Mouse (Mus musculus): ENCODE data around the gene Ltk. TPM values are rescaled to one million over a fixed set of nuclear protein-coding genes. Genes with fewer than 3 reads are reported as not detected.

The Ltk gene
- polyA plus RNA-seq, 1 experiment from 2014 or later, result not detected

DNA sequence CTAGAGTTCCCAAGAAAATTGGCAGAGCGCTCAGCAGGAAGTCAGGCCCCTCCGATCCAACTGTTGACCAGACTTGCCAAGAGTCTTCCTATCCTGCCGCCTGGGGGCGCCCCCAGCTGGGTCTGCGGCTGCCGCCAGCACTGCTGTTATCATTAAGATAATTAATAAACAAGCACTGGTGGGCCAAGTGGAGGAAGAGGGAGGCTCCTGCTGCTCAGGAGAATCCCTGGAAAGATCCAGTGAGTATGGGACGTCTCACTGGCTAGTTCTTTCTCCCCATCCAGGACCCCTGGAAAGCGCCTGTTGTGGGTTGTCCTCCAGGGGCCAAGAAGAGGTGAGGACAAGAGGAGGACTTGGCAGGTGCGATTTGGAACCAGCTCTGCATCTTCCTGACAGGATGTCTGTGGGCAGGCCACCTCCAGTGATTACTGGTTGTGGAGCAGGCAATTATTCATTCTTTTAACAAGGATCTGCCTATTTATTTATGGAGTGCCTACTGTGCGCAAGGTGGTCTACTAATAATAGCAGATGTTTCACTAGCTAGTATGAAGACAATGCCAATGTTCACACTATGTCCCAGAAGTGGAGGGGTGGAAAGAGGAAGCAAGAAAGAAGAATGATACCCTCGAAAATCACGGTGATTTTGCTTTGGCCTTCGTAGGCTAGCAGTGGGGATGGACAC, 38.2 kb upstream of the Ltk start:
- Histone ChIP-seq H3K27me3 (replicated peaks; ENCODE audit: low read depth, poor library complexity, severe bottlenecking) (peaks cover 59% of the 10 kb centered on the region), H3K36me3 (replicated peaks) (peaks cover 3% of the 10 kb centered on the region), H3K4me3 (0 out of 2 replicates have a peak overlapping the region, but pooled peaks have one; percentile 93), H3K4me1 (peaks cover 52% of the 10 kb centered on the region), H3K9me3 (no peaks in the 10 kb centered on the region), H3K27ac (replicated peaks) (no peak overlapping the region)
- peak; percentile 72 for DNase-seq (ENCODE audit: low spot score)
- 9% methylated on average over 13 of the region's 13 CpGs for WGBS

DNA sequence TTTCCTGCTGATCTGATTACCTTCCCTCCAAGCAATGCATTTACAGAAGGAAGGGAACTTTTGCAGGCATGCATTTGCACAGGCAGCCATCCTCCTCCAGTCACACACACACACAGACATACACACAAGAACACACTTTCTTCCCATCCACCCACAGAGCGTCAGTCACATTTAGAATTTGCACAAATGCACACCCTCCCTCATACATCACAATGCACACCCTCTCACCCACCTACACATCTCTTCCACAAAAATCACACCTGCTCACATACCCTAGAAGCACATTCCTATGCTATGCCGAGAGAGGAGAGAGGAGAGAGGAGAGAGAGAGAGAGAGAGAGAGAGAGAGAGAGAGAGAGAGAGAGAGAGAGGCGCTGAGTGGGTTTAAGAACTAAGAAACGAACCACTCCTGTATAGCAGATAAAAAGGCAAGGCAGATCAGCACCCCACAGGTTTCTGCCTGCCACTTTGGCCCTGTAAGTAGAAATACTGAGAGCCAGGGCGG, 37.1 kb upstream of the Ltk start, which contains the start of gene Tyro3:
Tyro3 (plus strand) TSS at position 455 of the 505 bp plus-strand sequence.
- Histone ChIP-seq H3K4me1 (peaks cover 41% of the 10 kb centered on the region), H3K27me3 (replicated peaks; ENCODE audit: low read depth, poor library complexity, severe bottlenecking) (peaks cover 51% of the 10 kb centered on the region), H3K27ac (replicated peaks) (no peak within 1 kb of the TSS), H3K9me3 (no peaks in the 10 kb centered on the region), H3K4me3 (0 out of 2 replicates have a peak within 1 kb of the TSS, but pooled peaks have one; percentile 2), H3K36me3 (replicated peaks) (no peaks in the 10 kb centered on the region; the same call in 1 of the 2 replicates)
- no peak for DNase-seq (ENCODE audit: low spot score)
- WGBS, result 62% methylated on average over 5 of the region's 5 CpGs

DNA sequence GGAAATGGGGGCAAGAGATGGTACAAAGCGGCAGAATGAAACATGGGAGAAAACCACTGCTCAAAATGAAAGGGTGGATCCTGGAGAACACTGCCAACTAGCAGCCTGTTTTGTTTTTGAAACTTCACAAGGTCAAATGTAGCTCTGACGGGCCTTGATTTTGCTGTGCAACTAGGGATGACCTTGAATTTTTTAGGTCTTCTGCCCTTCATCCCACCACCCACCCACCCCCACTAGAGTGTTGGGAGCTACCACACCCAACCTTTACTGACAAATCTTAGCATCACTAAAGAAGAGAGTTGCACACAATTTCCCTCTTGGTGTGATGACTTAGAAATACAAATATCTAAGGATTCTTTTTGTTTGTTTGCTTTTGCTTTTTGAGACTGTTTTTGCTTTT, 29.8 kb upstream of the Ltk start:
- H3K9me3 ChIP-seq, result no peaks in the 10 kb centered on the region
- WGBS, result 83% methylated on average over 2 of the region's 2 CpGs
- DNase-seq (ENCODE audit: low spot score), result no peak

DNA sequence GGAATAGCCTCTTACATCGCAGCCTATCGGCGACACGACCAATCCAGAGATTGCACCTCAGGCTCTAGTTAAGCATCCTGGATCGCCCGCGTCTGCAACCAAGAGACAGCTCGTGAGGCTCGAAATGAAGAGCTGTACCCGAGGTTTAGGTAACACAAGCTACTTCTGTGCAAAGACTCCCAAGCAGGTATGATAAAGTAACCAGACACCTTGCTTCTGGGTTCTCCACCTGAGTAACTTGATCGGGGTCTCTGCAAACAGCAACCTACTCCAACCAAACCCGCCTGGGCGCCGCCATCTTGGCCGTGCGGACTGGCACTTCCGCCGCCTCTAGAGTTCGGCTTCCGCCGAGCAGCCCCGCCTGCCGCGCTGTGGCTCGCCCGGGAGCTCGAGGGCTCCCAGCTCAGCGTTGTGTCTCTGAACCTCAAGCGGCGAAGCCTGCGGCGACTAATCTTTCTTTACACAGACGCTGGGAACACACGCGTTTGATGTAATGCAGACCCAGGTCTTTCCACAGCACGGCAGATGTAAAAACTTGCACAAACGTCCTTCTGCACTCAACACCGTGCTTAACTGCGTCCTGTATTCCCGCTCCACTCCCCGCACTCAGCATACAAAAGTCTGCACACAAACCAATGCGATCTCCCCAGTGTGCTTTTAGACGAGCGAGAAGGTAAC, 27.1 kb upstream of the Ltk start, which contains the start of gene Rpap1:
Rpap1 (minus strand) TSS at position 332 of the 678 bp plus-strand sequence.
- peaks cover 29% of the 10 kb centered on the region for H3K36me3 ChIP-seq (replicated peaks)
- DNase-seq (ENCODE audit: low spot score), result peak; percentile 92
- H3K27ac ChIP-seq (replicated peaks), result peak within 1 kb of the TSS; percentile 87
- no peaks in the 10 kb centered on the region for H3K27me3 ChIP-seq (replicated peaks; ENCODE audit: low read depth, poor library complexity, severe bottlenecking)
- under 1% methylated on average over 44 of the region's 44 CpGs for WGBS
- H3K4me3 ChIP-seq, result peak within 1 kb of the TSS; percentile 77
- peaks cover 13% of the 10 kb centered on the region for H3K4me1 ChIP-seq
- no peaks in the 10 kb centered on the region for H3K9me3 ChIP-seq

More for the DNA sequence above, 29.8 kb upstream of the Ltk start:
- peaks cover 13% of the 10 kb centered on the region for H3K4me1 ChIP-seq
- H3K4me3 ChIP-seq, result no peak overlapping the region
- no peaks in the 10 kb centered on the region for H3K27me3 ChIP-seq (replicated peaks; ENCODE audit: low read depth, poor library complexity, severe bottlenecking)
- H3K36me3 ChIP-seq (replicated peaks), result peaks cover 7% of the 10 kb centered on the region
- no peak overlapping the region for H3K27ac ChIP-seq (replicated peaks)

DNA sequence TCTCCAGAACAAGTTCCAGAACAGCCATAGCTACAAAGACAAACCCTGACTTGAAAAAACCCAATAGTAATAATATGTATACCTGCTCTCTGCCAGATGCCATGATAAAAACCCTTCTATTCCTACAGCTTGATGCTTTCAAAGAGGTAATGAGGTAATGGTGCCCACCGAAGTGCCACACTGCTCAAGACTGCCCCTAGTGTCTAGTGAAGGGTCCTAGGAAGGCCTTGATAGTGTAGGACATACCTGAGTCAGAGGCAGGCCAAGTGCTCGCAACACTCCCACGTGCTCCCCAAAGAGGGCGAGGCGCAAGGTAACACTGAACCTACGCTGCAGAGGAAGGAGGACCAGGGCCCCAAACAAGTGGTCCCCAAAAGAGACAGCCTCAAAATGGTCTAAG, 7.0 kb upstream of the Ltk start:
- Histone ChIP-seq H3K27ac (replicated peaks) (no peak overlapping the region), H3K36me3 (replicated peaks) (peaks cover 90% of the 10 kb centered on the region), H3K27me3 (replicated peaks; ENCODE audit: low read depth, poor library complexity, severe bottlenecking) (peaks cover 5% of the 10 kb centered on the region), H3K4me1 (no peaks in the 10 kb centered on the region), H3K9me3 (no peaks in the 10 kb centered on the region), H3K4me3 (no peak overlapping the region)
- WGBS, result 92% methylated on average over 6 of the region's 6 CpGs
- DNase-seq (ENCODE audit: low spot score), result no peak

DNA sequence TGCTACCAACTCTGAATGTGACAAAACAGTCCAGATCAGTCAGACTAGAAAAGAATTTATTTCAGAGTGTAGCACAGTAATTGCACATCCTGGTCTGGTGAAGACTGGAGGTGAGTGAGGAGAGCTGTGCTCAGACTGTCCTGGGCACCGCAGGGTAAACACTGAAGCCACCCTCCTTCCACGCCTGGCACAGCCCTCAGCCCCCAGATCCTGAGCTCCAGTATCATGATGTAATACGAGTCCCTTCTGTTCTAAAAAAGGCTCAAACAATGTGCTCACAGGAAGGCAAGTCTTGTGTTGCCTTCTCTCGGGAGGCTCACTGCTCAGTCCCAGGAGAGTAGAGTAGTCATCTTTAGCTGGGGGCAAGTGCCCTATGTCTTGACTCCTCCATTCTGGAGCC, 3.7 kb upstream of the Ltk start:
- Histone ChIP-seq H3K36me3 (replicated peaks) (peaks cover 57% of the 10 kb centered on the region), H3K27me3 (replicated peaks; ENCODE audit: low read depth, poor library complexity, severe bottlenecking) (peaks cover 38% of the 10 kb centered on the region), H3K4me1 (peaks cover 5% of the 10 kb centered on the region), H3K9me3 (no peaks in the 10 kb centered on the region), H3K4me3 (no peak overlapping the region), H3K27ac (replicated peaks) (no peak overlapping the region)
- DNase-seq (ENCODE audit: low spot score), result no peak
- WGBS, result 71% methylated on average over 4 of the region's 4 CpGs

DNA sequence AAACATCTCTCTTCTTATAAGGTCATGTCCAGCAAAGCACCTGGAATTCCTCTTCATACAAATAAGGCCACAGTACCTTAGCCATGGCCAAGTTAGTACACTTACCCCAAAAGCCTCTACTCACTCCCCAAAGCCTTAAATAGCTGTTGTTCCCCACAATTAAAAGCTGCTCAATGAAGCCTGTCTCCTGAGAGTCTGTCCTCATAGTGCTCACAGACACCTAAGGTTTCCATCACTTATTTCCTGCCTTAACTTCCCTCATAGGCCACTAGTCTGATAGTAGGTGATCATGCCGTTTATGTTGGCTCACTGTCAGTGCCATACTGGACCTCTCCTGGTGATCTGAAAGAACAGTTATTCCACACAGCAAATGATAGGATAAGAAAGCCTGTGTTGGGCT, 2.0 kb upstream of the Ltk start:
- H3K36me3 ChIP-seq (replicated peaks), result peaks cover 44% of the 10 kb centered on the region
- H3K27me3 ChIP-seq (replicated peaks; ENCODE audit: low read depth, poor library complexity, severe bottlenecking), result peaks cover 54% of the 10 kb centered on the region
- H3K4me3 ChIP-seq, result no peak overlapping the region
- DNase-seq (ENCODE audit: low spot score), result no peak
- H3K9me3 ChIP-seq, result no peaks in the 10 kb centered on the region
- no peak overlapping the region for H3K27ac ChIP-seq (replicated peaks)
- peaks cover 20% of the 10 kb centered on the region for H3K4me1 ChIP-seq
- WGBS, result 77% methylated on average over 1 of the region's 1 CpGs

DNA sequence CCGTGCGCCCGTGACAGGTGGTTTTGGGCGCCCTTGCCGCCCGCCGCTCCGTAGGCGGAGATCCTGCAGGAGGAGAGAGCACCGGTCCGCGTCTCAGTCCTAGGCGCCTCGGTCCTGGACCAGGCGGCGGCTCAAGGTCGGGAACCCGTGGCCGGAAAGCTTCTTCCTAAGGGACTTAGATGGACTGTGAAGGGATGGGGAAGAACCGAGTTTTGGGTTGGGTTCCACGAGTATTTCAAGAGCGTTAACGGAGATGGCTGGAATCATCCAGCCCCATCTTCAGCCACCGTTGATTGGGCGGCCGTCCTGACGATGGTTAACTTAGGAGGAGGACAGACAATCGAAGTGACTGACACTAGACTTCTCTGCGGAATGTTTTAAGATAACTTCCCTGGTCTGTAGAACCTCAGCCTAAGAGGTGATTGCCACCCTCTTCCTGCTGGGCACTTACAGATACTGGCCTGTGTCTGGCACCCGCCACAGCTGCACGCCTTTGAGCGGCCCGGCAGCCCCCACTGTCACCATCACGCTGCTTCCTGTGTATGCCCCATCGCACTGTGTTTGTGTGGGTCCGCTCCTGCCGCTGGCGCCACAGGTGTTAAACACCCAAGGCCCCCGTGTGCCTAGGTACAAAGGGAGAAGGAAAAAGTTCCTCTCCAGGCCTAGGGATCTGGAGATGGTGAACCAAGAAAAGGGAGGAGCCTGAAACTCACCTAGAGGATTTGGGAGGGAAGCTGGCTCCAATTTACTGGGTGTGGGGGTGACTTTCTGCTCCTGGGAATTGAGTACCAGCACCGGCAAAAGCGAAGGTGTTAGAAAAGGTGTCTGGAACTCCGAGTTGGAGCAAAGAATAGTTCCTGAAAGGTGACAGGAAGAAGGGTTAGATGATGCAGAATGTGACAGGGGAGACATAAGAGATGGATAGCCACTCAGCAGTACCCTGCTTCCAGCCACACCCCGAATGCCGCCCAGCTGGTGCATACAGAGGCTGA, 1.1 kb downstream of the Ltk start:
- peaks cover 86% of the 10 kb centered on the region for H3K27me3 ChIP-seq (replicated peaks; ENCODE audit: low read depth, poor library complexity, severe bottlenecking)
- H3K27ac ChIP-seq (replicated peaks), result no peak overlapping the region
- peaks cover 15% of the 10 kb centered on the region for H3K36me3 ChIP-seq (replicated peaks)
- H3K4me1 ChIP-seq, result peaks cover 20% of the 10 kb centered on the region
- H3K9me3 ChIP-seq, result no peaks in the 10 kb centered on the region
- peak overlapping the region; percentile 74 for H3K4me3 ChIP-seq
- 5% methylated on average over 44 of the region's 44 CpGs for WGBS
- no peak for DNase-seq (ENCODE audit: low spot score)

DNA sequence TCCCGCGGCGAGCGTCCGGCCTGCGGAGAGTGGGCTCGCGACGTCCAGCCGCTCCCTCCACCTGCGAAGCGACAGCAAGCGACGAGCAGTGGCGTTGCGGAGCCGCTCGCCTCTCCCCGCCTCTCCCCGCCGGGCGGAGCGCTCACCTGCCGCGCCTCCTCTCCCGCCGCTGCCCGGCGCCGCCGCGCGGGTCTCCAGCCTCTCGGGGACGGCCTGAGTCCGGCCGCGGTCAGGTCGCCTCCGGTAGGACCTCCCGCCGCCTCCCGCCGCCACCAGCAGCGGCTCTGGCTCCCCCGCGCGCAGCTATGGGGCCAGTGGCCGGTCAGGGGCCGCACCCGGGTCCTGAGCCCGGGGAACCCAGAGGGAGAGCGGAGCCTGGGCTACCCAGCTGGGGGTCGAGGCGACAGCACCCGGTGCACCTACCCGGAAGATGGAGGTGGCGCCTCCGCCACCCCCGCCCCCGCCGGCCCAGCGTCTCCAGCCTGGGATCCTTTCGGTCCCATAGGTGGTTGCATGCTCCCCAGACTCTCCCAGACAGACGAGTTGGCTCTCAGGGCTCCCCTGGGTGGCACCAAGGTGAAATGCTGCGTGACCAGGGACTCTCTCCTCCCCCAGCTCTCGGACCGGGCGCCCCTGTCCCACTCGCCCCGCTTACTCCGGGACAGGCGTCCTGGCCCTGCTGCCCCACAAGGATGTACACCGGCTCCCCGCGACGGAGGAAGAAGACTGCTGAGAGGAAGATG, 2.0 kb downstream of the Ltk start:
- peak overlapping the region; percentile 35; the same call in 1 of the 2 replicates for H3K27ac ChIP-seq (replicated peaks)
- peaks cover 20% of the 10 kb centered on the region for H3K4me1 ChIP-seq
- no peaks in the 10 kb centered on the region for H3K9me3 ChIP-seq
- under 1% methylated on average over 76 of the region's 77 CpGs for WGBS
- peaks cover 94% of the 10 kb centered on the region for H3K27me3 ChIP-seq (replicated peaks; ENCODE audit: low read depth, poor library complexity, severe bottlenecking)
- peaks cover 6% of the 10 kb centered on the region for H3K36me3 ChIP-seq (replicated peaks)
- H3K4me3 ChIP-seq, result peak overlapping the region; percentile 74
- DNase-seq (ENCODE audit: low spot score), result peak; percentile 59

DNA sequence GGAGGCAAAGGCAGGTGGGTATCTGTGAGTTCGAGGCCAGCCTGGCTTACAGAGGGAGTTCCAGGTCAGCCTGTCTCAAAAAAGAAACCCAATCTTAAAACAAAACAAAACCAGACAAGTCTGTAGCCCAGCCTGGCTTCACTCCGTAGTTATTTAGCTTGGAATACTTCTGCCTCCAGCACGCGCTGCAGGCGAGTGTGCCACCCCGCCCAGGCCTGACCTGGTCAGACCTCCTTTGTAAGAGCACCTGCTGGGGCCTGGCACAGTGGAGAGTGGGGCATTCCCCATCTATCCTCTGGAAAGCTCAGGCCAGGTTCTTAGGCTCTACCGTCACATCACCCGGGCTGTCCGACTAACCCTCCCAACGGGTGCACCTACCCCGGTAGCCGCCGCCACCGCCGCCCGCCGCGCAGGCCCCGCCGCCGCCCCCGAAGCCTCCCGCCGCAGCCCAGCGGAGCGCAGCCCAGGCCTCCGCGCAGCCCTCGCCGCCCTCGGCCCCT, 2.6 kb downstream of the Ltk start:
- DNase-seq (ENCODE audit: low spot score), result no peak
- no peaks in the 10 kb centered on the region for H3K36me3 ChIP-seq (replicated peaks)
- H3K27me3 ChIP-seq (replicated peaks; ENCODE audit: low read depth, poor library complexity, severe bottlenecking), result peaks cover 100% of the 10 kb centered on the region
- H3K27ac ChIP-seq (replicated peaks), result peak overlapping the region; percentile 35; the same call in 1 of the 2 replicates
- no peaks in the 10 kb centered on the region for H3K9me3 ChIP-seq
- 2% methylated on average over 31 of the region's 31 CpGs for WGBS
- peaks cover 20% of the 10 kb centered on the region for H3K4me1 ChIP-seq
- H3K4me3 ChIP-seq, result peak overlapping the region; percentile 74

DNA sequence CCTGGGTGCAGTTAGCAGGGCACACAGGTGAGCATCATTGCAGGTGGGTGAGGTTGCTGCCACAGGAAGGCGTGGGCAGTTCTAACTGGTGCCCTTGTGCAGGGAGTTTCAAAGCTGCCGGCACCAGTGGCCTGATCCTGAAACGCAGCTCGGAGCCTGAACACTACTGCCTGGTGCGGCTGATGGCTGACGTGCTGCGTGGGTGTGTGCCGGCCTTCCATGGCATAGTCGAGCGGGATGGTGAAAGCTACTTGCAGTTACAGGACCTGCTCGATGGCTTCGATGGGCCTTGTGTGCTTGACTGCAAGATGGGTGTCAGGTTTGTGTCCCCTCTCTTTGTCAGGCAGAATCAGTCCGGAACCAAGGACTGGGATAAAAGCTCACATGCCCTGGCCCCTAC, 11.0 kb downstream of the Ltk start:
- no peak for DNase-seq (ENCODE audit: low spot score)
- Histone ChIP-seq H3K36me3 (replicated peaks) (no peaks in the 10 kb centered on the region), H3K27me3 (replicated peaks; ENCODE audit: low read depth, poor library complexity, severe bottlenecking) (peaks cover 97% of the 10 kb centered on the region), H3K27ac (replicated peaks) (no peak overlapping the region), H3K4me1 (peaks cover 7% of the 10 kb centered on the region), H3K4me3 (no peak overlapping the region), H3K9me3 (no peaks in the 10 kb centered on the region)
- WGBS, result 76% methylated on average over 13 of the region's 13 CpGs

All from embryonic facial prominence, embryonic 10.5 days (tissue).